Mouse (Mus musculus): ENCODE data around the gene Gadl1.

The Gadl1 gene

DNA sequence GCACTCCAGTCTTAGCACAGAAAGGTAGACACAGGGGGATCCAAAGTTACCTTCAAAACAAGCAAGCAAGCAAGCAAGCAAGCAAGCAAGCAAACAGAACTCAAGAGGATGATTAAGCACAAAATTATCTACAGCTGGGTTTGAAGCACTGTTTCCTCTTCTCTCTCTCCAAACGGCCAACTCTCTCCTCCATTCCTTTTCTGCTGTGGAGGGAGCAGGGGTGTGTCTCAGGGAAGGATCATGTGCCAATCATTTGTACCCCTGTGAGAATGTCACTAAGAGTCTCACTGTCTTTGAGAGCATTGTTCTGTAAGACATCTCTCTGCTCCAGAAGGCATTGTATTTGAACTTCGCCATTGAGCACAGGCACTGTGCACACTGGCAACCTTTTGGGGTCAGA lies 27.1 kb downstream of the Gadl1 start:
- no peak for DNase-seq (ENCODE audit: low spot score)

DNA sequence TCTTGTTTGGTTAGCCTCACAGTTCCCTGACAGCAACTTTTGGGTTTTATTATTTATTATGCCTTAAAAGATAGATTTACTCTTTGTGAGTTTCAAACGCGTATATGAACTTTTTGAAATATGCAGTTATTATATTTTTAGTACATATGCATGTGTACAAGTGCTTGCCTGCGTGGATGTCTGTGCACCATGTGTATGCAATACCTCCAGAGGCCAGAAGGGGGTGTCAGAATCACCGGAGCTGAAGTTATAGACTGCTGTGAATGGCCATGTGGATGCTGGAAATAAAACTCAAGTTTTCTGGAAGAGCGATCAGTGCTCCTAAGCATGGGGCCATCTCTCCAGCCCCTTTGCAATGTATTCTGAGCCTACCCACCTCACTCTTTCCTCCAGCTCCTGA lies 28.7 kb downstream of the Gadl1 start:
- no peak for DNase-seq (ENCODE audit: low spot score)

DNA sequence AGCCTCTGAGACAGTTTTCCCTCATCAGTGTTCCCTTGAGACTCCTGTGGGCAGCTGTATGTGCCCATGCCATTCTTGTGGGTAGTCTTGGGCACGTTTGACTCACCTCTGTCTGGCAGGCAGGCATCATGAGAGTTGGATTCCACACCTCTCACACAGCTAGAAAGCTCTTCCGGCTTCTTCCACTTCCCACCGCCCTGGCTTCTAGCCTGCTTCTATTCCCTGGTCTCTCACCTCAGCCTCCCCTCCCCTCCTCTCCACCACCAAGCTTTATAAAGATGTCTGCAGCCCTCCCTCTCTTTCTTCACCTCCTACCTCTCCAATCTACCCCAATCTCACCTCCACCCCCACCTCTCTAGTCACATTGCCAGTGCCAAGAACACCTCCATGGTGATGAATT lies 30.2 kb downstream of the Gadl1 start:
- DNase-seq (ENCODE audit: low spot score): no peak

DNA sequence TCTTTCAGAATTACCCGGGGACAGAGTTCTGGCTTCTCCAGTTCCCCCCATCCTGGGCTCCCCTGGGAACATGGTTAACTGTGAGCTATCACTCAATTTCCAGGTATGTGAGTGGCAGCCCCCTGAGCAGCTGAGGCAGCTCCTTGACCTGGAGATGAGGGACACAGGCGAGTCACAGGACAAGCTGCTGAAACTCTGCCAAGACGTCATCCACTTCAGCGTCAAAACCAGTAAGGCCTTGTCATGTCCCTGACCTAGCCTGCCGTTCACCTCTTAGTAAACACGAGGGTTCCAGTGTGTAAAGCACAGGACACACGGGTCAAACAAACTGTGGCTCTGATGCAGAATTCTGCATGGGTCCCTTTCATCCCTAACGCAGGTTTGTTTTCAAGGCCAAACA lies 31.9 kb downstream of the Gadl1 start:
- no peak for DNase-seq (ENCODE audit: low spot score)

DNA sequence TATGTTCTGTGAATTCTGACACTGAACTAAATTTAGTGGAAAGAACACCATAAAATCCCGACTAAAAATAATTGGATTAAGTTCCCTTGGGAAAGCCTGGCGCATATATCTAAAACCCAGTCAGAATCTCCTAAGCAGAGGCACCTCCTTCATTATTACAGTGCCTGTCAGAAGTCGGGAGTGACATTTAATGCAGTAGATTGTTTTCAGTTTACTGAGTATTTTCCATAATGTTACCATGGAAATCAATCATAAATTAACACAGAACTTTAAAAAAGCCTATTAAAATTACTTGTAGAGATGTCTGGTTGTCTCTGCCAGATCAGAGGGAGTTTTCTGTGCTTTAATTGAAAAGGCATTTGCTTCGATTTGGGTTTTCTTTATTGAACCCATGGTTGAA lies 33.2 kb downstream of the Gadl1 start:
- no peak for DNase-seq (ENCODE audit: low spot score)

DNA sequence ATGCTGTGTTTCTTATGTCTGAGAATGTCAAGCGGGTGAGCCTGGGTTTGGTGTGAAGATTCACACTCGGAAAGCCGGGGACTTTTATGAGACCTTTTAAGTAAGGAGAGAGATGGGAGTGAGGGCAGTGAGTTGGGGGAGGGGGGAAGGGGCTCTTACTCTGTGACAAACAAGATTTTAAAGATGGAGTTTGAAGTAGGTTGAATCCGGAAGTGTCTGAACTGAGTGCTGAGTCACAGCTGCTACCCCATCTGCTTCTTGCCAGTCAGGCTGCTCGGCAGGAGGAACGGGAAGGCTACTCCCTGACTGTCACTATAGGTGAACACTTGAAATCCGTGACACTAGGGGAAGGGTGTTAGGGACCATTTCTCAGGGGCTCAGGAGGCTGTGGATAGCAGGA lies 33.7 kb downstream of the Gadl1 start:
- DNase-seq (ENCODE audit: low spot score): no peak

DNA sequence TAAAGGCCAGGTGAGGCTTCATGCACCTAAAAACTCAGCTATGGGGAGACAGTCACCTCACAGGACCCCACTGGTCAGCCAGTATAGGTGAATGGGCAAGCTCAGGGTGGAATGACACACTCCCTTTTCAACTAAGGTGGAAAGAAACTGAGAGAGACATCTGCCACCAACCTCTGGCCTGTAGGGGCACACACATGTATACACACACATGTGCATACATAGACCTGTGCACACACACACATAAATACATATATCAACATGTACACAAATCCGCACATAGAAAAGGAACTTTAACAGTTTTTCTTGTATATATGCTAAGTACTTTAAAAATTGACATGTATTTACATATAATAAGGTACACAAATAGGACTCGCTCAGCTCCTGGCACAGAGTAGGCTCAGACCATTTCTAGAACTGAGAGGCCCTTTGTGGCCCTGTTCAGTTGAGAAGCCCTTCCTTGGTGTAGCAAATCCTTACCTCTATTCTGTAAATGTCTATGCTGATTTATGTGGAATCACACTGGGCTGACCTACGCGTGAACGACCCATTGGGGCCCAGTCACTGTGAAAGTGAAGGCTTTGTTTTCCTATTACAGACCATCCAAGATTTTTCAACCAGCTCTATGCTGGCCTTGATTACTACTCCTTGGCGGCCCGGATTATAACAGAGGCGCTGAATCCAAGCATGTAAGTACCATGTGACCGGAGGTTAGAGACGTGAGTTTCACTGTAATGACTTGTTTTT lies 34.5 kb downstream of the Gadl1 start:
- DNase-seq (ENCODE audit: low spot score): no peak

DNA sequence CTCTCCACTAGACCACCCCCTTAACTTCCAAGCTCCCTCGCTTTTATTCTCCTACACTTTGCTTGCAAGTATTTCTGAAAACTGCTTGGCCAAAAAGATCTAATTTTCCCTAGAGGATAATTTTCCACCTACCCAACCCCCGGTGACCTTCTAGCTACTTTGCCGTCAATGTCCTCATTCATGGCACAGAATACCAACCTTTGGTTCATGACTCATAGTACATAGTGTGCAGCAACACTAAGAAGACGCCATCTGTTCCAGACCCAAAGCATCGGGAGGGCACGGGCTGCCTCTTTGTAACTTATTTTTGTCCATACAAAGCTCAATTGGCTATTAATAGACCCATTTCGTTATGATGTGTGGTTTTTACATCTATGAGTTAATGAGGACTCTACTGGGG lies 55.8 kb downstream of the Gadl1 start:
- DNase-seq (ENCODE audit: low spot score): no peak

DNA sequence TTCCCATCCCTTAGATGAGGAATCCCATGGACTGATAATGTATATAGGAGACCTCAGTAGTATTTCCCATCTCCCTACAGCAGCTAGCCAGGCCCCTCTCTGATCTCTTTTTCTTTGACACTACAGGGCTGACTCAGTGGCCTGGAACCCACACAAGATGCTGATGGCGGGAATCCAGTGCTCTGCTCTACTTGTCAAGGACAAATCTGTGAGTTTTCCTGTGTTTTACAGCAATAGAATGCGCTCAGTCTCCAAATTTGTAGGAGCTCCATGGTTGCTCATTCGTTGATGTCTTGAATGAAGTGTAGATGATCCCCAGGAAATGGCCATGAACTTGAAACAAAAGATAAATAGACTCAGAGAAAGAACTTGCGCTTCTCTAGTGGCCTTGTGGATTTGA lies 56.9 kb downstream of the Gadl1 start:
- no peak for DNase-seq (ENCODE audit: low spot score)

DNA sequence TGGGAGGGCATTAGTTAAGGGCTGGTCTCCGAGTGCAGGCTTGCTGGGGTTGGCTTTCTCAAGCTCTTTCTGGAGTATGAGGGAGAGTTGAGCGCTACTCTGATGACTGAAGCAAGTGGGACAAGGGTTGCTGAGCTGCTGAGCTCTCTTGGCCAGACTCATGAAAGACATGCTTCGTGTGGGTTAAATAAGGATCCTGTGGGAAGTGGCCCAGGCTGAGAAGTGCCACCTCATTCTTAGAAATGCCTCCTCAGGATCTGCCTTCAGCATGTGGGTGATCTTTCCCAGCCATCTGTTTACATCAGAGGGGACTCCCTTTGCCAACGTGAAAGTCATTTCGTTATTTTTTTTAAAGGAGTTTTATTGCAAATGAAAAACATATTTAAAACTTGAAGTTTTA lies 57.5 kb downstream of the Gadl1 start:
- DNase-seq (ENCODE audit: low spot score): no peak

DNA sequence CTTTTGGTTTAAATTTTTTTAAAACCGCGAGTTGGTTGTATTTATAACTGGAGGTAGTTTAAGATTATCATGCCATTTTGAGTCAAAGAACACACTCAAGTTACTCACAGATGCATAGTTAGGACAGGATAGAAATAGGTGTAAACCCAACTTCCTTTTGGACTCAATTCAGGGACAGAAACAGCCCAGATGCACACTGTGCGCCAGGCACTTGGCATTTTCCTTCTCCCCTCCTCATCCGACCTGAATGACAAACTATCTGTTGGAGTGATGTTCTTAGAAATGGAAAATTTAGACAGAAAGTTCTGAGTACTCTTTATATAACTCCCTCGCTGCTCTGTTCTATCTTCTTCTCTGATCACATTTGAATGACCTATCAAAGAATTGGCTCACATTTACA lies 58.4 kb downstream of the Gadl1 start:
- no peak for DNase-seq (ENCODE audit: low spot score)

DNA sequence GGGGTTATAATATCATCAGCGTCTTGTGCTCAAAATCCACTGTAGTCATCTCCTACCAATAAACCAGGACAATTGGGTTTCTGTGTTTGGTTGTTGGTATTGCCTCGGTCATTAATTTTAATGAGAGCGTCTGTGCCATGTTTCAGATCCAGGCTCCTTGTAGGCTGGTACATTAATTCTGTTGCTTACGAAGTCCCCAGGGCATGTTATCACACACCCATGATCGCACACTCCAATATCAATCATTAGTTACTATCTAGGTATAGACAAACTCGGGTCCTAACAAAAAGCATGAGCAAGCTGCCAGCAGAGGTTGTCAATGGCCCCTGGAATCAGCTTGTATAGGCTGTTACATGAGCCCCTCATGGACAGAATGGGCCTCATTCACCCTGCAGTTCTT lies 67.6 kb downstream of the Gadl1 start:
- no peak for DNase-seq (ENCODE audit: low spot score)

DNA sequence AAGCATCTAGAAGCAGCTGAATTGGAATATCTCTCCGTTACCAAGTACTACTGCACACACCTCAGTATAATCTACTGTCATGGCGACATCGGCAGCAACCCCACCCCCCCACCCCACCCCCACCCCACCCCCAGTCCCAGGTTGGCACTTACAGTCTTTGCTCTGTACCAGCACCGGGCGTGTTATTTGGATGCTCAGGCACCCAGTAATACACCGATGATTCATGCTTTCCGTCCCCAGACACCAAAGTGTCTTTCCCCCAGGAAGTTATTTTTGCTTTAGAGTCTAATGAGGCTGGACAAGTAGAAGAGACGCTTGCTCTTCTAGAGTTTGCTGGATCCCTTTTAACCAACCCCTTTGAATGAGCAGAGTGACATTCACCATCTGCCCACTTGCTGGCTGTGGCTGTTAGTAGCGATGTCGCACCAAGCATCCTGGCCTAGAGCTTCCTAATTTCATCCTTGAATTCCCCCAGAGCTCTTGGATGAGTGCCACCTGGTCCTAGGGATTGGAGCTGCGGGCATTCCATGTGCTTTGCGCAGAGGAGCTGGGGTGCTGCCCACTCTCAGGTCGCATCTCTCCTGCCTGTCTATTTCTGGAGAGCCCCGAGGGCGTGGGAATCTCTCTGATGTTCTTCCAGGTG lies 68.5 kb downstream of the Gadl1 start:
- DNase-seq (ENCODE audit: low spot score): no peak

DNA sequence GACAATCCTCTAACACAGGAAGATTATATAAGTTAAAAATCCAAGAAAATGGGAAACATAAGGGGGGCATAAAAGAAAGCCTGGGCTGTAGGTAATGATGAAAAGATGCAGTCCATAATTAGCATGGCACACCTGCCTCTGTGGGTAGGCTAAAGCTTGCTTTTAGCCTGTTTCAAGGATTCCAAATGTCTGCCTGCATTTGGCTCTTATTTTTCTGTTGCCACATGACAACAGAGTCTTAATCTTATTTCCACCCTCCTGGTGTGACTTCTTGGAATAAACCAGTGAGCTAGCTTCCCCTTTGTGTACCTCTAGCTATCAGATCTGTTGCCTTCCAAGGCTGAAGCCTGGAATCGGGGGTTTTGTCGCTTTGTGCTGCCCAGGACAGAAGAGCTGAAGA lies 69.2 kb downstream of the Gadl1 start:
- no peak for DNase-seq (ENCODE audit: low spot score)

DNA sequence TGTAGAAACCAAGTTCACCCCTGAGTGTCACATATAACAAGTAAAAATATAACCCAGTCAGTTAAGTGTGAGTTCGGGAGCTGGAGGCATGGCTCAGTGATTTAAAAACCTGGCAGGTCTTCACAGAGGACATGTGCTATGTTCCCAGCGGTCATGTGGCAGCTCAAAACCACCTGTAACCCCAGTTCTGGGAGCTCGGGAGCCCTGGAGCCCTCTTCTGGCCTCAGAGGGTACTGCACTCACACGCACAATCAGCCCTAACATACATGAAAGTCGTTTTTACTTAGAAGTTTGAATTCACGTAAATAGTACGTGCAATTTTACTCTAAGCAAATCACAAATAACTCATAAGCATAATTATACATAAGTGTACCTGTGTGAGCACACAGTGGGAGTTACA lies 81.4 kb downstream of the Gadl1 start:
- no peak for DNase-seq (ENCODE audit: low spot score)

DNA sequence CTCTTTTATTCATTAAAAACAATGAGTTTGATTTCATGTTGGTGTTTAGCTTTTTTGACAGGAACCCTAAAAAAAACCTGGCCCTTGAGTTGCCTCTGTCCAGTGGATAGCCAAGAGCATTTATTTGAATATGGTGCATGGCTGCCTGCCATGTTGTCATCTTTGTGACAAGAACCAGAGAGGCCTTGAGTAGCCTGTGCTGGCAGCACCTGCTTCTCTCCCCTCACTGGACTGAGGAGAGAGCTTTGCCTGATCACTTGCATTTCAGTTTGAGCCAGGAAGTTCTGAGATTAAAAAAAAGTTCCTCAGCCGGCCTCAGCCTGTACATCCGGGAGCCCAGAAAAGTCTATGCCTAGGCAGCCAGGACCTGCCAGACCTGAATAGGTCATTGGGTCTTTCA lies 85.5 kb downstream of the Gadl1 start:
- DNase-seq (ENCODE audit: low spot score): no peak

DNA sequence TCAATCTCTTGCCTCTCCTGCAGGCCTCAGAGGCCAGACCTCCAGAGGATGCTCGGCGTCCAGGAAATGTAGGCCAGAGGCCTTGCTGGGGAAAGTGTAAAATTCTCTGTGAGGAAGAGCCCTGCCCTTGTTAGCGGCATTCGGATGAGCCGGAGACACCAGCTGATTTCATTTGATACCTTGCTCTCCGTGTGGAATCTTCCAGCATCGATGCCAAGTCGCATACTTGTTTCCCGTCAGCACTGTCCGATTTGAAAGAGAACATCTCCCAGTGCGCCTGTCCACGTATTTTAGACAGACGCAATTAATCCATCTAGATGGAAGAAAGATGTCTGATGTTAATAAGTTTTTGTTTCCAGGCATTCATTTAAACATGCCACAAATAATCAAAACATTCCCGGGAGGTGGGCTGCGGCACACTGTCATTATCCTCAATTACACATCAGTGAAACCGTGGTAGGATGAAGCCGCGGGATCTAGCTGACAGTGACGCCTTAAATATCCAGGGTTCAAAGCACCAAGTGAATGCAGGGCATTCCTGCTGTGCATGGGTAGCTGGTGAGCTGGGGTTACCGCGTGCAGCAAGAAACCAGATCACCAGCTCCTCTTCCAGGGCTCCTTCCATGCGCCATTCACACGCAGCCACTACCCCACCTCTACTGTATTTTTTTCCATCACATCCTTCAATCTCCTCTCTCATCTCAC lies 86.8 kb downstream of the Gadl1 start:
- no peak for DNase-seq (ENCODE audit: low spot score)

DNA sequence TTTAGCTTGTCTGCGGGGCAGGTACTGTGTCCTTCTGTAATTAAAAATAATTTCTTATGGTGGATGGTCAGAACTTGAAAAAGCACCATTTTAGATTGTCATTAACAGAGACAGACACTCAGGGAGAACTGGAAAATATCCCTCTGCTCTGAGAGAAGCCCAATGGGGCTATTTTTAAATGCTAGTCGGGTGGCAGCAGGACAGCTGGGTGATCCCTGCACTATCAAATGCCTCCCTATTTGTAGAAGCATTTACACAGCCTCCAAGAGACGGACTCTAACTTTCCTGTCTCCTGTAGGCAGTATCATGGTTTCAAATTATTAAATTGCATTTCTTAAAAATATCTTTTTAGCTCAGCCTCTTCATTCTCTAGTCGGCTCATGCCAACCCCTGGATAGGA lies 89.1 kb downstream of the Gadl1 start:
- no peak for DNase-seq (ENCODE audit: low spot score)

DNA sequence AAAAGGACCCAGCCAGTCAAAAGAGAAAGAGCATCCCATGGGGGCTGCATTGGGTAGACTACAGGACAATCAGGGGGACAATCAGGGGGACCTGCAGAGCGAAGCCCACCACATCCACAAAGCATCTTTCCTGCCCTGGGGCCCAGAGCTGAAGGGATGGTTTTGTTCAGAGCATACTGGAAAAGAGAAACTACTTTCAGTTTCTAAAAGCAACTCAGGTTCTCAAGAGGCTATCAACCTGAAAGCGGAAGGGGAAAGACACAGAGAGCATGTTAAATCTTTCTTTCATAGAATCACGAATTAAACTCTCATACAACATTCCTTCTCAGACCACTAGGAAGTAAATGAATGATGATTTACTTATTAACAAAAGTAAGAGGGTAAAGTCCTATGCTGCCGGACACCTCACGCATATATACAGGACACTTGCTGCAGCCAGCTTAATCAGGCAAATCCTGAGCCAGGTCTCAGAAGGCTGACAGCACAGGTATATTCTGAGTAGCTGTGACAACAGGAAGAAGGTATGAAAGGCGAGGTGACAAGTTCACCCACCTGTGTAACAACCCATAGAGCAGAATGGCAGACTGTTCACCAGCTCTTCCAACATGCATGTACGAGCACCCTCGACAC lies 90.2 kb downstream of the Gadl1 start:
- DNase-seq (ENCODE audit: low spot score): no peak

DNA sequence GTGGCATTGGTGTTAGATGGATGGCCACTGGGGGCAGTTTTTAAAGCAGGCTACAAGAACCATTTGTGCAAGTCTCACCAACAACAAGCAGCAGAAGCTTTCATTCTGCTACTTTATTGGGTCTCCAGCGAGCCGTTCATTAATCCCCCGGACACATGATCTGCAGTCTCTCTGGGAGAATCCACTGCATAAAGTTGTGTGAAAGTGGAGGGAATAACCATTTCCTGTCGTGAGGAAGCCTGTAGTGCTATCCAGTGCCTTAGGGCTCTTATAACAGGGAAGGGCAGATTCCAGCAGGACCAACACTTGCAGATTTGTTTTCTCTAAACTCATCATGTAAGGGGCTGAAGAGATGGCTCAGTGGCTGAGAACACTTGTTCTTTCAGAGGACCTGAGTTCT lies 104.7 kb downstream of the Gadl1 start:
- DNase-seq (ENCODE audit: low spot score): no peak

DNA sequence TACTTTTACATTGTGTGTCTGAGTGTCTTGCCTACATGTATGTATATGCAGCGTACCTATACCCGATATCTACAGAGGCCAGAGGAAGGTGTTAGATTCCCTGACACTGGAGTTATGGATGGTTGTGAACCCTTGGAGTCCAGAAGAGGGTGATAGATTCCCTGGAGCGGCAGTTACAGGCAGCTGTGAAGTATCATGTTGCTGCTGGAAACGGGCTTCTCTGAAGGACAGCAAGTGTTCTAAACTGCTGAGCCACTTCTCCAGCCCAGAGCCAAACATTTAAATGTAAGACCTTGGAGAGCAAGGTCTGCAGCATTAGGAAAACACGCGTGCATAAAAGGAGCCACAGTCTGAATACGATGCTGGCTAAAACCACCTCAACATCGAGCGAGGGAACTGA lies 107.0 kb downstream of the Gadl1 start:
- DNase-seq (ENCODE audit: low spot score): no peak

DNA sequence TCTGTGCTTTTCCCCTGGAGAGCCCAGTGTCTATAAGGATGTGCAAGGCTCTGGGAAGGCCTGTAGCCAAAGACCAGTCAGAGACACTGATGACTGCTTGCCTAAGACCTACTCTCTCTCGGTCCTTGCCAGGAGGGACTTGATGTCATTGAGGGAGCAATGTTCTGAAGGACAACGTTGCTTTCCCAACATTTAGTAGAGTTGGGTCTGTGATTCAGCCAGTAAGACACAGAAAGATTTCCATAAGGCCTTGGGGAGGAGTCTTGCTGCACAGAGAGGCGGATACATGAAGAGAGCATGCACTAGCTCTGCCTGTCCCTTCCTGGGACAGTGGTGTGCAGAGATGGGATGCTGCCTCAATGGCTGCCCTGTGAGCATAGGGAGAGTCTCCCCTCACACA lies 107.8 kb downstream of the Gadl1 start:
- no peak for DNase-seq (ENCODE audit: low spot score)

DNA sequence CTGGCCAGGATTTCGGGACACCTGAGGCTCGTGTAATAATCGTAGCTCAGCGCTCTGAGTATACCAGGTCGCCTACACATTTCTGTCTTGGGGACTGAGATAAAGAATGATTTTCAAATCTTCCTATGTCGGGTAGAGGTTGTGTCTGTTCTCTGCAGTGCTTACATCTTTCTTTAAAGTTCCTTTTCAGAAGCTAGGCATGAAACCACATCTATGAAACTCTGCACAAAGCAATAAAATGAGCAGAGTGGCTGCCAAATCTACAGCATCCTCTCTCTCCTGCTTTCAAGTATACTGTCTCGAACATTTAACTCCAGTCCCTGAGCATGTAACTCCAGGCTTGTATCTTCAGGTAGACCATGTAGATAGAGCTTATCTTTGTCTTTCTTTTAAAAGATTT lies 109.3 kb downstream of the Gadl1 start:
- DNase-seq (ENCODE audit: low spot score): no peak
